Mouse (Mus musculus): ENCODE measurements at regions not wholly inside any gene's neighbourhood (a gene's known extent, or its start where the extent isn't known, plus 50 kb on each side); places are given as distances from the start of the nearest gene placed in this dataset.
A peak's percentile ranks its signal among the peaks of the same experiment; 100 is the strongest.

GRCm38 (mm10) chr9:50433525-50433924 is 60.8 kb upstream of the Plet1 start:
- no peaks in the 10 kb centered on the region for H3K9me3 ChIP-seq
- H3K4me3 ChIP-seq: no peak overlapping the region
- no peak overlapping the region for H3K9ac ChIP-seq
- H3K4me2 ChIP-seq (replicated peaks): no peak overlapping the region
- no peak for ATAC-seq (ENCODE audit: low FRiP score, low read depth)
- no peak overlapping the region for H3K27ac ChIP-seq
- 0 out of 2 replicates have a peak, but pooled peaks cover 5% of the 10 kb centered on the region for H3K4me1 ChIP-seq
- H3K36me3 ChIP-seq: no peaks in the 10 kb centered on the region
- 74% methylated on average over 4 of the region's 4 CpGs for WGBS
- no peaks in the 10 kb centered on the region for H3K27me3 ChIP-seq

DNA sequence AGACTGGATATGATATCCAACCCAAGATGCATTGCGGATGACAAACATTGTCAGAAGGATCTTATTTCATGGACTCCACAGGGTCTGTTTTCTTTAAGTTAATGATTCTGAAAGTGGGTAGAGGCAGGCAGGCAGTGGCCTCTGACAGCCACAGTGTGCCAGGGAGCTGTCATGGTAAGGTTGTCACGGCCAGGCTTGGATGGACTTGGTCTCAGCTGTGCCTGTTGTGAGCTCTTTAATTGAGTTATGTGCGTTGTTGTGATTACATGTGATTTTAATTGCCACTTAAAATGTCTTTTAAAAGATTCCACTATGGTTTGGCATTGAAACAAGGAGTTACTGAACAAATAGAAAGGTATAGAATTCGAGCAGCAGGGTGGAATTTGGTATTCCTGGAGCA is 60.3 kb upstream of the Plet1 start:
- no peaks in the 10 kb centered on the region for H3K27me3 ChIP-seq
- H3K9me3 ChIP-seq: no peaks in the 10 kb centered on the region
- no peak for ATAC-seq (ENCODE audit: low FRiP score, low read depth)
- no peaks in the 10 kb centered on the region for H3K36me3 ChIP-seq
- no peak overlapping the region for H3K4me2 ChIP-seq (replicated peaks)
- no peak overlapping the region for H3K27ac ChIP-seq
- no peak overlapping the region for H3K9ac ChIP-seq
- H3K4me3 ChIP-seq: no peak overlapping the region
- H3K4me1 ChIP-seq: 0 out of 2 replicates have a peak, but pooled peaks cover 5% of the 10 kb centered on the region
- whole genome bisulfite sequencing: 56% methylated on average over 4 of the region's 4 CpGs

DNA sequence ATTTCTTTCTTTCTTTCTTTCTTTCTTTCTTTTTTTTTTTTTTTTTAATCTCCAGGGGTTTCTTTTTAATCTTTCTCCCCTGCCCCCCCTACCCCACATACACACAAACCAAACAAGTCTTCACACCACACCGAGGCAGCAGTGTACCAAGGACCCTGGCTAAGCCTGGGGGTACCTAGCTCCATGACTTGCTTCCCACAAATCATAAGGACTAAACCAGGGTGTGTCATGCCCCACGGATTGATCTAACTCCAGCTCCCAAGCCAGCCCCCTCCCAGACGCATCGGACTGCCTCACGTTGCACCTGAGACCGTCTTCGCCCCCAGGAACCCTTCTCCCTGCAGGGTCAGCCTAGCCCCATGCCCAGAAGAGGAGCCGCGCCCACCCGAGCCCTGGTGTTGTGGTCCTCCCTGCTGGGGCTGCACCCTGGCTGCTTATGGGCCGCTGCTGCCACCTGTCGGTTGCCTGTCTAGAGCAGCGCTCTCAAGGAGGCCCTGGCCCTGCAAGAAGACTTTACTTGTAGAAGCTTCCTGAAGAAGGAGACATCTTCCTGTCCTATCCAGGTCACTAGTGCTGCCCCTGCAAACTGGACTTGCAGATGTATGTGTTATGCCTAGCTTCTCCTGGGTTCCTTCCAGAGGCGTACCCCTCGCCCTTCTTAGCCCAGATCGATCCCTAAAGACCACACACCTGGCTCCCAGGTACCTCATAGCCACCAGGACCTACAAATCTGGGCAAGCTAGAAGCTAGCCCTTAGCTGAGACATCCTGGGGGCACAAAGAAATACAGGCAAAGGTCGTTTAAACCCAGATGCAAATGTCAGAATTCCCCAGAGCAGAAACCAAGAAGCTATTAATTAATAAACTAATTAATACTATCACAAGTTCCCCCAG is 56.2 kb upstream of the Plet1 start:
- Histone ChIP-seq H3K9me3 (no peaks in the 10 kb centered on the region), H3K4me2 (replicated peaks) (peak overlapping the region; percentile 68), H3K27ac (no peak overlapping the region), H3K9ac (peak overlapping the region; percentile 57), H3K36me3 (no peaks in the 10 kb centered on the region), H3K27me3 (no peaks in the 10 kb centered on the region), H3K4me1 (0 out of 2 replicates have a peak, but pooled peaks cover 5% of the 10 kb centered on the region), H3K4me3 (peak overlapping the region; percentile 34)
- peak; percentile 61; the same call in 1 of the 2 replicates for ATAC-seq (ENCODE audit: low FRiP score, low read depth)
- WGBS: 18% methylated on average over 17 of the region's 17 CpGs

- H3K27ac ChIP-seq: no peak overlapping the region
- H3K9ac ChIP-seq: no peak overlapping the region
- H3K4me2 ChIP-seq (replicated peaks): no peak overlapping the region
- no peaks in the 10 kb centered on the region for H3K9me3 ChIP-seq
- no peaks in the 10 kb centered on the region for H3K27me3 ChIP-seq
- H3K4me3 ChIP-seq: no peak overlapping the region
- WGBS: 59% methylated on average over 7 of the region's 7 CpGs
- ATAC-seq (ENCODE audit: low FRiP score, low read depth): no peak
- no peaks in the 10 kb centered on the region for H3K36me3 ChIP-seq
- H3K4me1 ChIP-seq: 0 out of 2 replicates have a peak, but pooled peaks cover 5% of the 10 kb centered on the region
Measured at GRCm38 (mm10) chr9:50438738-50439137, 55.6 kb upstream of the Plet1 start.

DNA sequence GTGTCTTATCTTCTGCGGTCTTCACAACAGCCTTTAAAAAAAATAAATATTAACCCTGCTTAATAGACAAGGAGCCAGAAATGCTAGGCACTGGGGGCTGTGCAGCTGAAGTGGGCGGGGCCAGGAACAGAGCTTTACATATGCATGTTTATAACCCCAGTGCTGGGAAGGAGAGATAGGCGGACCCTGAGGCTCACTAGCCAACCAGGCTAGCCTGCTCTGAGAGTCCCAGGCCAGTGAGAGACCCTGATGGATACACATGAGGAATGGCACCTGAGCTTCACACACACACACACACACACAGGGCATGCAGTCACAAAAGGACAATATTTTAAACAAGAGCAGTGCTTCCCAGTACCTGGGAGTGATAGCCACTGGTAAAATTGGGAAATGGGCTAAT is 54.1 kb upstream of the Plet1 start:
- no peak for ATAC-seq (ENCODE audit: low FRiP score, low read depth)
- H3K27me3 ChIP-seq: no peaks in the 10 kb centered on the region
- 69% methylated on average over 3 of the region's 3 CpGs for WGBS

GRCm38 (mm10) chr9:50440689-50441088 is 53.6 kb upstream of the Plet1 start:
- 0 out of 2 replicates have a peak, but pooled peaks cover 5% of the 10 kb centered on the region for H3K4me1 ChIP-seq
- no peaks in the 10 kb centered on the region for H3K9me3 ChIP-seq
- no peaks in the 10 kb centered on the region for H3K36me3 ChIP-seq
- no peak overlapping the region for H3K4me2 ChIP-seq (replicated peaks)
- no peak overlapping the region for H3K9ac ChIP-seq
- no peaks in the 10 kb centered on the region for H3K27me3 ChIP-seq
- no peak overlapping the region for H3K27ac ChIP-seq
- ATAC-seq (ENCODE audit: low FRiP score, low read depth): no peak
- 72% methylated on average over 2 of the region's 2 CpGs for WGBS
- H3K4me3 ChIP-seq: no peak overlapping the region

More for the DNA sequence above, 54.1 kb upstream of the Plet1 start:
- Histone ChIP-seq H3K9ac (no peak overlapping the region), H3K9me3 (no peaks in the 10 kb centered on the region), H3K27ac (no peak overlapping the region), H3K4me3 (no peak overlapping the region), H3K4me1 (0 out of 2 replicates have a peak, but pooled peaks cover 5% of the 10 kb centered on the region), H3K36me3 (no peaks in the 10 kb centered on the region), H3K4me2 (replicated peaks) (no peak overlapping the region)

DNA sequence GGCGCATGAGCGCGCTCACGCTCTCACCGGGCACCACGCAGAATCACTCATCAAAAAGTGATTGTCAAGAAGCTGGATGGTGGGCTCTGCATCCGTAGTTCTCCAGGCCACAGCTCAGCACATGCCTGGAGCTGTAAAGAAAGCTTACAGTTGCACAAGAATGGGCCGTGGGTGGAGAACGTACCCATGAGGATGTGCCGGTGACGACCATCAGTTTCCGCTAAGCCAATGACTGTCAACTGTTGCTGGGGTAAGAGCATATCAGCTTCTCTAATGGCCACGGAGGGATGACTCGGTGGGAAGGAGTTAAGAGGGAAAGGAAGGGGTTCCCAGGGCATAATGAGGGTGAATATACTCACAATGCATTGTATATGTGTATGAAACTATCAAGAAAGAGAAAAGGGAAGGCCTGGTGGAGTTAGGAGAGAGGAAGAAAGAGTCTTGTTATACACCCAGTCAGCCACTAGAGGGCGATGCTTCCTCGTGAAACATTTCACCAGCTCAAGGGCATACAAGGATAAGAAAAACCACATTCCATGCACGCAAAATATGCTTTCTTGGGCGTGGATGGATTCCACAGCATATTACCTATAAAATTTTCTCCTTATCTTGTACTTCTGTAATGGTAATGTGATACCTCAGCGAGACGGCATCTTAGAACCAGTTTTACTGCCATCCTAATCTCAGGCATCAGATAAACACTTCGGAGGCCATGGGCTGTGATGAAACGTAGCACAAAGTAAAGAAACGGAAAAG is 50.4 kb upstream of the Plet1 start:
- Histone ChIP-seq H3K36me3 (no peaks in the 10 kb centered on the region), H3K9me3 (no peaks in the 10 kb centered on the region), H3K9ac (no peak overlapping the region), H3K27me3 (no peaks in the 10 kb centered on the region), H3K4me2 (replicated peaks) (peak overlapping the region; percentile 33), H3K27ac (no peak overlapping the region), H3K4me3 (no peak overlapping the region), H3K4me1 (no peaks in the 10 kb centered on the region)
- whole genome bisulfite sequencing: 50% methylated on average over 23 of the region's 23 CpGs
- ATAC-seq (ENCODE audit: low FRiP score, low read depth): 0 out of 2 replicates have a peak, but pooled peaks have one; percentile 28
